8 mouse cellular contexts compared by ENCODE assay signal in the genomic region with DNA sequence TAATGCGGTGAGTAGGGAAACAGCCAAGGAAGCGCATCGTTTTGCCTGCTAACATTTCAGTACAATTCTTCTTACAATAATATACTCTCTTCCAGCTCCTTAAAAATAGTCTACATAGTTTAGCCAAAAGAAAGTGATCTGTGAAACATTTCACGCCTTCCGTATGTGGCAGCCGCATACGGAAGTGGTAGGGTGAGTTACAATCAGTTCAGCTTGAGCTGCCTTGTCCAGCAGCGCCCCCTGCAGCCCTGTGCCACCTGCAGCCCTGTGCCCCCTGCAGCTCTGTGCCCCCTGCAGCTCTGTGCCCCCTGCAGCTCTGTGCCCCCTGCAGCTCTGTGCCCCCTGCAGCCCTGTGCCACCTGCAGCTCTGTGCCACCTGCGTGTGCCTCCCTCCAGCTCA.
DNase-seq lines count a peak whose midpoint lies in the region; ATAC-seq and TF ChIP-seq lines count a peak whose summit lies in the region.

No protein-coding gene starts in this region.

- POLR2A ChIA-PET in Patski (lab: Charles Lee), result no interaction called here

- in situ Hi-C loops in Patski (cut with MboI; ENCODE audit: low pct_unique_long_range_greater_than_20kb), result no loop called here

- no peak overlapping the region for H3K4me3 ChIP-seq in hindbrain, embryonic 10.5 days
- H3K4me3 ChIP-seq in hindbrain, embryonic 12.5 days, result no peak overlapping the region

- intact Hi-C loops in left cerebral cortex, postnatal 25 days (cut with DNase I), result loop anchor here (5.0 to 10.0 kb wide), 2 partner anchors 271 to 339 kb away; no protein-coding TSS in a partner anchor

- no peak overlapping the region for H3K9ac ChIP-seq in hindbrain, embryonic 12.5 days

- no peak for ATAC-seq in hindbrain, embryonic 12.5 days (ENCODE audit: low FRiP score)
- ATAC-seq in Patski, result no peak

- peaks cover 72% of the 10 kb centered on the region for H3K36me3 ChIP-seq in hindbrain, embryonic 10.5 days
- peaks cover 27% of the 10 kb centered on the region for H3K36me3 ChIP-seq in hindbrain, embryonic 12.5 days

- H3K4me1 ChIP-seq in hindbrain, embryonic 10.5 days (replicated peaks), result peaks cover 7% of the 10 kb centered on the region; the same call in 1 of the 2 replicates
- 0 out of 2 replicates have a peak, but pooled peaks cover 8% of the 10 kb centered on the region for H3K4me1 ChIP-seq in hindbrain, embryonic 12.5 days

- no peak overlapping the region for H3K27ac ChIP-seq in hindbrain, embryonic 10.5 days
- H3K27ac ChIP-seq in hindbrain, embryonic 12.5 days, result no peak overlapping the region

- H3K4me2 ChIP-seq in hindbrain, embryonic 12.5 days (replicated peaks), result no peak overlapping the region

- H3K27me3 ChIP-seq in hindbrain, embryonic 10.5 days (ENCODE audit: insufficient read depth, poor library complexity, severe bottlenecking), result no peaks in the 10 kb centered on the region
- no peaks in the 10 kb centered on the region for H3K27me3 ChIP-seq in hindbrain, embryonic 12.5 days
- no peaks in the 10 kb centered on the region for H3K27me3 ChIP-seq in Patski

- DNase-seq in hindbrain, embryonic 10.5 days (ENCODE audit: low spot score), result peak; percentile 23
- peak; percentile 33 for DNase-seq in A20 (ENCODE audit: low read depth, low spot score)
- no peak for DNase-seq in Patski (ENCODE audit: low read depth, low spot score)
- peak; percentile 41 to 72 for DNase-seq in frontal cortex, adult 2 months (ENCODE audit: extremely low spot score in 1 of 2, low spot score in 1 of 2)
- DNase-seq in left cerebral cortex, postnatal 25 days (ENCODE audit: low spot score in 2 of 2), result peak; percentile 50 to 72
- DNase-seq in right cerebral cortex, postnatal 36 days (ENCODE audit: low spot score in 2 of 2), result peak; percentile 36 to 42
- no peak for DNase-seq in yolk sac, embryonic 10.5 days (ENCODE audit: low spot score)

- CTCF ChIA-PET in Patski (lab: Charles Lee), result interaction anchor here (0.8 to 3.0 kb wide), 7 partner anchors 9 to 150 kb away, joined by 3 to 10 read pairs (median 4); no protein-coding TSS in a partner anchor

- no peaks in the 10 kb centered on the region for H3K9me3 ChIP-seq in hindbrain, embryonic 10.5 days
- no peaks in the 10 kb centered on the region for H3K9me3 ChIP-seq in hindbrain, embryonic 12.5 days (replicated peaks)

- TF ChIP-seq CTCF in Patski (IDR thresholded peaks at IDR 0.05), result peak; percentile 65

- 83% methylated on average over 9 of the region's 9 CpGs for WGBS in hindbrain, embryonic 10.5 days
- WGBS in hindbrain, embryonic 12.5 days, result 76% methylated on average over 9 of the region's 9 CpGs

Comparison
In these comparisons a context has a peak if more than half of its experiments do, and no peak if none do; other contexts are left out.
1. DNase-seq: peak in hindbrain, embryonic 10.5 days (single experiment), A20 (single experiment), frontal cortex, adult 2 months (2 of 2), left cerebral cortex, postnatal 25 days (2 of 2) and right cerebral cortex, postnatal 36 days (2 of 2); none in Patski (single experiment) and yolk sac, embryonic 10.5 days (single experiment).